Mouse (Mus musculus) forebrain, embryonic 10.5 days (tissue): ENCODE results near the gene Zbtb39. TPM values are rescaled to one million over a fixed set of nuclear protein-coding genes. Genes with fewer than 3 reads are reported as not detected.
A peak's percentile ranks its signal among the peaks of the same experiment; 100 is the strongest.

Experiments used
- DNase-seq: peaks from one replicate; pipeline ENCODE4 v3.0.0-alpha.2; 2017; ENCODE audit warnings: low spot score; ENCODE audit errors: extremely low spot score
- H3K27ac ChIP-seq: fragments of 300-500 bp; sonication (generic); 2 replicates; pipeline ENCODE4 v1.5.1; 2016; ENCODE audit warnings: mild to moderate bottlenecking
- H3K27me3 ChIP-seq: fragments of 300-500 bp; sonication (generic); 2 replicates; pipeline ENCODE4 v1.6.1; 2016; ENCODE audit warnings: mild to moderate bottlenecking; ENCODE audit not compliant: poor library complexity, severe bottlenecking
- H3K36me3 ChIP-seq: fragments of 300-500 bp; sonication (generic); replicated peaks from 2 replicates; pipeline ENCODE4 v1.6.1; 2016; ENCODE audit warnings: mild to moderate bottlenecking, moderate library complexity
- H3K4me1 ChIP-seq: fragments of 300-500 bp; sonication (generic); 2 replicates; pipeline ENCODE4 v1.6.1; 2016
- H3K4me3 ChIP-seq: fragments of 300-500 bp; sonication (generic); 2 replicates; pipeline ENCODE4 v1.5.1; 2016; ENCODE audit warnings: mild to moderate bottlenecking, moderate library complexity
- H3K9me3 ChIP-seq: fragments of 300-500 bp; sonication (generic); 2 replicates; pipeline ENCODE4 v1.6.1; 2016; ENCODE audit warnings: mild to moderate bottlenecking, moderate library complexity
- WGBS: fragments of 180-500 bp; shearing (Covaris S2); methylation state at CpG from one replicate; pipeline ENCODE4 v1.1.7; 2016; 5-methylcytosine and 5-hydroxymethylcytosine counted together
- polyA plus RNA-seq: library from polyadenylated mRNA; unstranded; fragments of >200 nt; fragmentation: Nextera tagmentation; extraction: Ambion mirVana; gene quantifications from 2 replicates; pipeline ENCODE4 v1.2.1, GENCODE M21; 2016

Zbtb39 gene
- 4.4 and 5.3 TPM in 2 replicates for polyA plus RNA-seq

DNA sequence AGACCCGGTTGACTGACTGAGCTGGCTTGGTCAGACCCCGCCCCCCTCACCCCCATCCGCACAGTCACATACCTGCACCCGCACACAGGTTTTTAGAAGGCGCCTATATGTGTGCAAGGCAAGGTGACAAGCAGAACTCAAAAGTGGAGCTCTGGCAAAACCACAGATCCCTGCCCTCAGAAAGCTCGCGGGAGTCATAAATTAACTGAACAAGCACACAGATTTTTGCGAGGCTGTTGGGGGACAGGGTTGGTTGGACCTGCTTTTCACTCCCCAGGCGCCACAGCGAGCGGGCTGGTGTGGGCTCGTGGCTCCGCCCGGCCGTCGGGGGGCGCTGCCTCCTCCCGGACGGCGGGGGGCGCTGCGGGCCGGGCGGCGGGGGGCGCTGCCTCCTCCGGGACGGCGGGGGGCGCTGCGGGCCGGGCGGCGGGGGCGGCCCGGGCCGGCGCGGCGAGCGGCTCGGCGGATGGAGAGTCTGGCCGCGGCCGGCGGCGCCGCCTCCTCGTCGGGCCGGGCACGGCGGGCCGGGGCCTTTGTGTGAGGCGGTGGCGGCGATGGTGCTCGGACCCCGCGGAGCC, at the start of gene Zbtb39:
Gene Zbtb39 (plus strand): TSS at position 456 of the 578 bp plus-strand sequence.
- Histone ChIP-seq H3K9me3 (peaks cover 16% of the 10 kb centered on the region; the same call in 1 of the 2 replicates), H3K36me3 (peaks cover 33% of the 10 kb centered on the region), H3K27me3 (peaks cover 13% of the 10 kb centered on the region), H3K4me3 (peak within 1 kb of the TSS; percentile 100), H3K27ac (peak within 1 kb of the TSS; percentile 97), H3K4me1 (peaks cover 18% of the 10 kb centered on the region)
- peak; percentile 72 for DNase-seq
- WGBS, result under 1% methylated on average over 59 of the region's 61 CpGs

DNA sequence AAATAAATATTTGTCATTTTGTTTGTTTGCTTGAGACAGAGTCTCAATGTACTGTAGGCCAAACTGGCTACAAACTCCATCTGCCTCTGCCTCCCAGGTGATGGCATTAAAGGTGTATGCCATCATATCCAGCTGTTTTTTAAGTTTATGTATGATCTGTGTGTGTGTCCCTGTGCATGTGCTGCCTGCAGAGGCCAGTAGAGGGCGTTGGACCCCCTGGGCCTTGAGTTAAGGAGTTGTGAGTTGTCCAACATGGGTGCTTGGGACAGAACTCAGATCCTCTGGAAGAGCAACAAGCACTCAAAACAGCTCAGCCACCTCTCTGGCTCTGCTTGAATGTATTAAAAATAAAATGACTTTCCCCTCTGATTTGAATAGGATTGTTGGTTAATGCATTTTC, 48.3 kb upstream of the Zbtb39 start:
- WGBS, result 23% methylated on average over 1 of the region's 1 CpGs
- H3K36me3 ChIP-seq, result peaks cover 67% of the 10 kb centered on the region
- no peaks in the 10 kb centered on the region for H3K27me3 ChIP-seq
- H3K4me1 ChIP-seq, result no peaks in the 10 kb centered on the region
- H3K4me3 ChIP-seq, result no peak overlapping the region
- no peak for DNase-seq
- H3K9me3 ChIP-seq, result no peaks in the 10 kb centered on the region
- no peak overlapping the region for H3K27ac ChIP-seq

DNA sequence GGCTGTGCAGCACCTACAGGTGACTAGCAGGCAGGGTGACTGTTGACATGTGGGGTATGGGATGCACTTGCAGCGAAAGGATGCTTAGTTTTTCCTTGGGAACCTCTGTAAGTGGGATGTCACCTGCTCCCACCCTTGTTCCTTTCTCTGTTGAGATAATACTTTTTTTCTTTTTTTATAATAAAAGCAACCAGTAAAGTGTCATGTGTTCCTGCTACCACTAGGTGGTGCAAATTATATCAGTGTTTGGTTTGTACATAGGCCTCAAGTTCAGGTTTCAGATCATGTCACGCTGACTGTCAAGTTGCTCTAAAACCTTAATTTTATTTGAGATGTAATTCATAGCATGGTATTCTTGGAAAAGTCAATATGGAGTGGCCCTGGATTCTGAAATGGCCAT, 44.7 kb upstream of the Zbtb39 start:
- WGBS, result 71% methylated on average over 2 of the region's 2 CpGs
- Histone ChIP-seq H3K4me3 (no peak overlapping the region), H3K4me1 (no peaks in the 10 kb centered on the region), H3K36me3 (peaks cover 93% of the 10 kb centered on the region), H3K27me3 (no peaks in the 10 kb centered on the region), H3K9me3 (no peaks in the 10 kb centered on the region), H3K27ac (no peak overlapping the region)
- DNase-seq, result no peak

DNA sequence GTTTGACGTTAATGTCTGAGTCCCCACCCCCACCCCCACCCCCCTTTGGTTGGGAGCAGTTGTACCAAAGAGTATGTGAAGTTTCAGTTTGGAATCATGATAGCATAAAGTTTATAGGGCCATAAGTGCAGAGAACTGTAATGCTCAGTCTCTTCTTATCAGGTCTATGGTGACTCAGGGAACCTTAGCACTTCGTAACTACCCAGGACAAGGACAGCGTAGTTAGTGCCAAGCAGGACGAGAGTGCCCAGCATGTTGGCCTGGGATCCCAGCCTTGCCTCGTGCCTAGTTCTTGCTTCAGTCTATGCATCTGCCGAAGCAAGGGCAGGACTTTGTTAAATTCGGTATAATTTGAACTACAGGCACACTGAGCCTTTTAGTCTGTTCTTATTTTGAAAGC, 43.6 kb upstream of the Zbtb39 start:
- Histone ChIP-seq H3K4me1 (no peaks in the 10 kb centered on the region), H3K9me3 (no peaks in the 10 kb centered on the region), H3K36me3 (peaks cover 90% of the 10 kb centered on the region), H3K27ac (no peak overlapping the region), H3K27me3 (no peaks in the 10 kb centered on the region), H3K4me3 (no peak overlapping the region)
- WGBS, result 94% methylated on average over 7 of the region's 7 CpGs
- no peak for DNase-seq

DNA sequence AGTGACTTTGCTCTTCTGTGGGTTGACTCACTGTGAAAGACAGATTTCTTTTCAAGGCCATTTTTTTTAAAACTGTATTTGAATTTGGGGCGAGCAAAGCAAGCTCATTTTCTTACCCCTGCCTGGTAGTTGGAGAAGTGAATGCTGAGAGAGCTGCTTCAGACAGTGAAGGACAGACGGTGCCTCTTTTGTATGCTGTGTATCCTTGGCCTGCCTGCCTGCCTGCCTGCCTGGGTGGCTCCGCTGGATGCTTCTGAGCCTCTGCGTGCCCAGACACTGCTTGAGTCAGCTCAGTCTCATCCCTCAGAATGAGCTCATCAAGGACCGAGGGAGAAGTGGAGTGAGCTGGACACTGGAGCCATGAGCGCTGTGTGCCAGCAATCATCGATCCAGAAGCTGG, 40.4 kb upstream of the Zbtb39 start:
- H3K9me3 ChIP-seq, result no peaks in the 10 kb centered on the region
- H3K4me1 ChIP-seq, result no peaks in the 10 kb centered on the region
- no peak overlapping the region for H3K4me3 ChIP-seq
- WGBS, result 93% methylated on average over 7 of the region's 7 CpGs
- H3K27ac ChIP-seq, result no peak overlapping the region
- H3K27me3 ChIP-seq, result no peaks in the 10 kb centered on the region
- H3K36me3 ChIP-seq, result peaks cover 59% of the 10 kb centered on the region
- no peak for DNase-seq

DNA sequence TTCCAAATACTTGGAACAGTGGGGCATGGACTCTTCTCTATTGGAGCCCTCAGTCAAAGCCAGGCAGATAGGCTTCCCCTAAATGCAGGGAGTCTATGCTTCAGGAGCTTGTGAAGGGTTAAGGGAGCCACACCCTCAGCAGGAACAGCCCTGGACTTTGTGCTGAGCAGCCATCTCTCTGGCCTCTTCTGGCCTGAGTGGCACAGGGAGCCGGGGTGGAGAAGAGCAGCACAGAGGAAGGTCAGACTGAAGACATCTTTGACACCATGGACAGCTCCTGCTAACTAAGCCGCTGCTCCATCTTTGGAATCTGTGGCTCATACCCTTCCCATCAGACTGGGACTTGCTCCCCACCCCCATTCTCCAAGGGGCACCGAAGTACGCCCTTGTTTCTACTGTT, 36.0 kb upstream of the Zbtb39 start:
- no peaks in the 10 kb centered on the region for H3K9me3 ChIP-seq
- H3K27me3 ChIP-seq, result no peaks in the 10 kb centered on the region
- DNase-seq, result no peak
- H3K36me3 ChIP-seq, result peaks cover 22% of the 10 kb centered on the region
- H3K27ac ChIP-seq, result no peak overlapping the region
- H3K4me3 ChIP-seq, result no peak overlapping the region
- 49% methylated on average over 4 of the region's 4 CpGs for WGBS
- H3K4me1 ChIP-seq, result no peaks in the 10 kb centered on the region

DNA sequence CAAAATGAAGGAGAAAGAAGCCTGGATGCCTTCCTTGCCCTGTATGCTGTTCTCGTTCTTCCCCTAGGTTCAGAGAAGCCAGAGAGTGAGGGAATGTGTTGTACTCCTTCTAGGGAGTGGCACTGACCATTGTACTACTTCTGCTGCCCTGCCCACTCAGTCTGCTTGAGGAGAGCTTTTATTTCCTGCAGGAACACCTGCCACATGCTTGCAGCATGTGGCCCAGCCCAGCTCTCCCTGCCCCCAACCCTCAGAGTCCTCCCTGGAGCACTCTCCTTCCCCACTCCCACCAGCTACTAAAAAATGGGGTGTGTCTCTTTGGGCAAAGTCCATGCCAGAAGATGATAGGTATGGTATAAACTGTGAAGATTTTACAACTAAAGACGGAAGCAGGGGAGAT, 35.0 kb upstream of the Zbtb39 start:
- WGBS, result 82% methylated on average over 2 of the region's 2 CpGs
- Histone ChIP-seq H3K27me3 (no peaks in the 10 kb centered on the region), H3K4me1 (no peaks in the 10 kb centered on the region), H3K4me3 (no peak overlapping the region), H3K27ac (no peak overlapping the region), H3K9me3 (no peaks in the 10 kb centered on the region), H3K36me3 (peaks cover 12% of the 10 kb centered on the region; the same call in 1 of the 2 replicates)
- no peak for DNase-seq

DNA sequence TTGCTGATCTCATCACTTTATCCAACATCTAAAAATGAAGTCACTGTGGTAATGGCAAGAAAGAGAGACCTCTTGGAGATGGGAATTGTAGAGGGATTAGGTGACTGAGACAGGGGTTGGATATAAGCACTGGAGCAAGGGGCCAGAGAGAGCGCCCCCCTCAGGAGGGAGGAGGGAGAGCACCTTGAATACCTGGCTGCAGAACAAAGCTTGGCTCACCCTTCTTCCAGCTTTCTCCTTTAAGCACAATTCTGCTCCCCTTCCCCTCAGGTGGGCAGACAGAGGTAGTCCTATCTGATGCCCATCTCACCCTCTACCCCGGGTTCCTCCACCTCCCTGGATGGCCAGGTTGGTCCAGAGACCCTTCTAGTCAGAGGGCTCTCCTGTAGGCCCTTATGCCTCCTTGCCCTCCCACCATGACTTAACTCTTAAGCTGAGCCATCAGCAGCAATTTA, 34.5 kb upstream of the Zbtb39 start, which contains the start of gene Myo1a:
Gene Myo1a (plus strand): TSS at position 405 of the 455 bp plus-strand sequence.
- no peaks in the 10 kb centered on the region for H3K9me3 ChIP-seq
- 73% methylated on average over 2 of the region's 2 CpGs for WGBS
- no peak within 1 kb of the TSS for H3K4me3 ChIP-seq
- no peak within 1 kb of the TSS for H3K27ac ChIP-seq
- no peaks in the 10 kb centered on the region for H3K4me1 ChIP-seq
- 0 out of 2 replicates have a peak, but pooled peaks cover 7% of the 10 kb centered on the region for H3K36me3 ChIP-seq
- no peaks in the 10 kb centered on the region for H3K27me3 ChIP-seq
- DNase-seq, result no peak

DNA sequence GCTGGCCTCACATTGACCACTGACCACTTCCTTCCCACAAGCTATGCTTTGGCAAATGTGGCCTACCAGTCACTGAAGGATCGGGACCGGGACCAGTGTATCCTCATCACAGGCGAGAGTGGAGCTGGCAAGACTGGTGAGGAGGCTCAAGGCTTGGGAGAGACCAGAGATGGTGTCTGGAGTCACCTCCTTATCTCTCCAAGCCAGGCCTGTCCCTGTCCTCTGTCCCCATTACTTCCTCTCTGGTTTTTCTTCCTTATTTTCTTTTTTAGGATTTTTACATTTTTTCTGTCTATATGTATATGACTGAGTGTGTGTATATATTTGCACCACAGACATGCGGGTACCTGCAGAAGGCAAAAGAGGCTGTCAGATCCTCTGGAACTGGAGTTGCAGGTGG, 33.6 kb upstream of the Zbtb39 start:
- Histone ChIP-seq H3K27ac (no peak overlapping the region), H3K9me3 (no peaks in the 10 kb centered on the region), H3K27me3 (no peaks in the 10 kb centered on the region), H3K36me3 (no peaks in the 10 kb centered on the region), H3K4me3 (no peak overlapping the region), H3K4me1 (no peaks in the 10 kb centered on the region)
- DNase-seq, result no peak
- 94% methylated on average over 4 of the region's 4 CpGs for WGBS

DNA sequence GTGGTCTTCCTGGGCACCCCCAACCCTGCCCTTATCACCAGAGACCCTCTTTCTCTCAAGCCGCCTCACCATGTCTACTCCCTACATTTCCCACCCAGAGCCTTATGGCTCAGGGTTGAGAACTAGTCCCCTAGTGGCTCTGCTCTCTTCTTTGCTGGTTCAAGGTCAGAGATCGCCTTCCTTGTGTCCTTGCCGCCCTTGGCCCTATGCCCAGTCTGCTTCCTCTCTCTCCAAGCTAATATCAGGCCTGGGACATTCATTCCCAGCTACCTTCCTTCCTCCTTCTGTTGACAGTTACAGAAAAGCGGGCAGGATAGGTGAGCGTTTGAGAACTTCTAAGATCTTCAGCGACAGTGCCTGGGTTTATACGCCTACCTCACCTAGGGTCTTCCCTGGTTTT, 31.6 kb upstream of the Zbtb39 start:
- no peaks in the 10 kb centered on the region for H3K27me3 ChIP-seq
- H3K36me3 ChIP-seq, result no peaks in the 10 kb centered on the region
- H3K9me3 ChIP-seq, result no peaks in the 10 kb centered on the region
- 94% methylated on average over 7 of the region's 7 CpGs for WGBS
- H3K4me1 ChIP-seq, result peaks cover 5% of the 10 kb centered on the region
- H3K4me3 ChIP-seq, result no peak overlapping the region
- H3K27ac ChIP-seq, result no peak overlapping the region
- no peak for DNase-seq

DNA sequence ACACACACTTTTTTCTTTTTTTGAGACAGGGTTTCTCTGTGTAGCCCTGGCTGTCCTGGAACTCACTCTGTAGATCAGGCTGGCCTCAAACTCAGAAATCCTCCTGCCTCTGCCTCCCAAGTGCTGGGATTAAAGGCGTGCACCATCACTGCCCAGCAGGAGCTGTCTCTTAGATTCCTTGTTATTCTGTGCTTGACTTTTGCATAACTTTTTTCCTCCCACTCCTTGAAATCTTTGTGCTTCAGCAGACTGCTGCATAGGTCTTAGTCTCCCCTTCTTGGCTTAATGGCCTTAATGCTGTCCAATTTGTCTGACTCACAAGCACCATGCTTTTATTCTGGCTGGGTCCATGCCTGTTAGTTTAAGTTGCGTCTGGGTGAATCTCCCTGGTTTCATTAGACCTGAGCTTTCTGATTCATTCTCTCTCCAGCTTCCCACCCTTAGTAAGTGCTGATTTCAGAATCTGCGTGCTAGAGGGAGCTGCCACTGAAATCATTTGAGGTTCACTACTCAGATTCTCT, 30.4 kb upstream of the Zbtb39 start:
- H3K27me3 ChIP-seq, result no peaks in the 10 kb centered on the region
- peaks cover 8% of the 10 kb centered on the region for H3K4me1 ChIP-seq
- no peaks in the 10 kb centered on the region for H3K36me3 ChIP-seq
- no peaks in the 10 kb centered on the region for H3K9me3 ChIP-seq
- H3K4me3 ChIP-seq, result no peak overlapping the region
- 83% methylated on average over 3 of the region's 3 CpGs for WGBS
- no peak for DNase-seq
- H3K27ac ChIP-seq, result no peak overlapping the region

DNA sequence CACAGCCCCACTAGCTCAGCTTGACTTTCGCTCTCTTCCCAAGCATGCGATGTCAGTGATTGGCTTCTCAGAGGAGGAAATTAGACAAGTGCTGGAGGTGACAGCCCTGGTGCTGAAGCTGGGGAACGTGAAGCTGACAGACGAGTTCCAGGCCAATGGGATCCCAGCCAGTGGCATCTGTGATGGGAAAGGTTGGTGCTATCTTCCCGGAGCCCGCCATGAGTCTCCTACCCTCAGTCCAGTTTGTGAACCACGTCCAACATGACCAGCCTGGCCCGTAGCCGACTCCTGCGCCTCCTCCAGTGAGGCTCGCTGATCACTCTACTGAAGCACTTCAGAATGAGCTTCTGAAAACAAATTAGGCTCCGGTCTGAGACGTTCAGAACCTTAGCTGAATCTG, 29.0 kb upstream of the Zbtb39 start:
- Histone ChIP-seq H3K9me3 (no peaks in the 10 kb centered on the region), H3K4me3 (no peak overlapping the region), H3K27ac (no peak overlapping the region), H3K36me3 (no peaks in the 10 kb centered on the region), H3K4me1 (peaks cover 8% of the 10 kb centered on the region), H3K27me3 (no peaks in the 10 kb centered on the region)
- WGBS, result 84% methylated on average over 13 of the region's 13 CpGs
- DNase-seq, result no peak

DNA sequence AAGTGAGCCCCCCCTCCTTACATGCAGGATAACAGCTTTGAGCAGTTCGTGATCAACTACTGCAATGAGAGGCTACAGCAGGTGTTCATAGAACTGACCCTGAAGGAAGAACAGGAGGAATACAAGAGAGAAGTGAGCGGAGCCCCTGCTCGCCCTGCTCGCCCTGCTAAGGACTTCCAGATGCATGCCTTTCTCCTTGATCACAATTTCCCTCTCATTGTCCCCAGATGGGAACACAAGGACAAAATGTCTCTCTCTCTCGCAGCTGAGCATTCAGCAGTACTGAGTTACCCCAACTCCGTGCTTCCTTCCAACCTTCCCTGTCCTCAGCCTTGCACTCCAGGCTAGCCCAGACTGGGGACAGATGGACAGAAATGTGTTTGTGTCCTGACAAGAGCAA, 26.6 kb upstream of the Zbtb39 start:
- Histone ChIP-seq H3K9me3 (no peaks in the 10 kb centered on the region), H3K27ac (no peak overlapping the region), H3K27me3 (peaks cover 5% of the 10 kb centered on the region; the same call in 1 of the 2 replicates), H3K4me3 (no peak overlapping the region), H3K4me1 (peaks cover 14% of the 10 kb centered on the region), H3K36me3 (peaks cover 5% of the 10 kb centered on the region)
- DNase-seq, result no peak
- 67% methylated on average over 6 of the region's 6 CpGs for WGBS
